Mouse (Mus musculus): ENCODE data around the gene Ralbp1. TPM values are rescaled to one million over a fixed set of nuclear protein-coding genes. Genes with fewer than 3 reads are reported as not detected.
A peak's percentile ranks its signal among the peaks of the same experiment; 100 is the strongest.

Ralbp1 gene
- polyA plus RNA-seq, 1 experiment from 2014 or later = 95.3 TPM

DNA sequence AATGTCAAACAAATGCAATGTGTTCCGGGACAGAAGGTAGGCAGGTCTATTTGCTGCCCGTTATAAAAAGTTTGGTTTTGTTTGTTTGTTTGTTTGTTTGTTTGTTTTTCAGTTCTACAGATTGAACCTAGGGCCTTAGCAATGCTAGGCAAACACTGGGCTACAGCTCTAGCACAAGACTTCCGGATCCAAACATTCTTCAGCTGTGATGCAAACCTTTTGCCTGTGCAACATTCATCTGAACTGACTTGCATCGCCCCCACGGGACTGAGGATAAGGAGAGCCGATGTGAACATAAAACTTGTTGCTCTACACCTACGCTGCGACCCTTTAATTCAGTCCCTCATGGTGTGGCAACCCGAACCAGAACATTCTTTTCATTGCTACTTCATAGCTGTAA lies 973 bp upstream of the Ralbp1 start:
- no peak overlapping the region for H3K9ac ChIP-seq
- WGBS = 56% methylated on average over 9 of the region's 9 CpGs
- ATAC-seq (ENCODE audit: insufficient read depth, low FRiP score, low read depth) = no peak
- H3K27ac ChIP-seq = peak overlapping the region; percentile 98; the same call in 1 of the 2 replicates
- peak overlapping the region; percentile 68 for H3K4me2 ChIP-seq
- H3K9me3 ChIP-seq = no peaks in the 10 kb centered on the region
- H3K4me1 ChIP-seq = no peaks in the 10 kb centered on the region
- H3K27me3 ChIP-seq (replicated peaks) = no peaks in the 10 kb centered on the region
- H3K36me3 ChIP-seq = no peaks in the 10 kb centered on the region
- peak overlapping the region; percentile 88; the same call in 1 of the 2 replicates for H3K4me3 ChIP-seq (replicated peaks)

- peak overlapping the region; percentile 68 for H3K4me2 ChIP-seq
- peak overlapping the region; percentile 88 for H3K4me3 ChIP-seq (replicated peaks)
- H3K27me3 ChIP-seq (replicated peaks) = no peaks in the 10 kb centered on the region
- H3K4me1 ChIP-seq = no peaks in the 10 kb centered on the region
- ATAC-seq (ENCODE audit: insufficient read depth, low FRiP score, low read depth) = no peak
- peak overlapping the region; percentile 49 for H3K9ac ChIP-seq
- WGBS = under 1% methylated on average over 11 of the region's 11 CpGs
- H3K27ac ChIP-seq = peak overlapping the region; percentile 98
- no peaks in the 10 kb centered on the region for H3K9me3 ChIP-seq
- no peaks in the 10 kb centered on the region for H3K36me3 ChIP-seq
These were observed 251 bp downstream of the Ralbp1 start for GRCm38 (mm10) chr17:65885398-65885696.

DNA sequence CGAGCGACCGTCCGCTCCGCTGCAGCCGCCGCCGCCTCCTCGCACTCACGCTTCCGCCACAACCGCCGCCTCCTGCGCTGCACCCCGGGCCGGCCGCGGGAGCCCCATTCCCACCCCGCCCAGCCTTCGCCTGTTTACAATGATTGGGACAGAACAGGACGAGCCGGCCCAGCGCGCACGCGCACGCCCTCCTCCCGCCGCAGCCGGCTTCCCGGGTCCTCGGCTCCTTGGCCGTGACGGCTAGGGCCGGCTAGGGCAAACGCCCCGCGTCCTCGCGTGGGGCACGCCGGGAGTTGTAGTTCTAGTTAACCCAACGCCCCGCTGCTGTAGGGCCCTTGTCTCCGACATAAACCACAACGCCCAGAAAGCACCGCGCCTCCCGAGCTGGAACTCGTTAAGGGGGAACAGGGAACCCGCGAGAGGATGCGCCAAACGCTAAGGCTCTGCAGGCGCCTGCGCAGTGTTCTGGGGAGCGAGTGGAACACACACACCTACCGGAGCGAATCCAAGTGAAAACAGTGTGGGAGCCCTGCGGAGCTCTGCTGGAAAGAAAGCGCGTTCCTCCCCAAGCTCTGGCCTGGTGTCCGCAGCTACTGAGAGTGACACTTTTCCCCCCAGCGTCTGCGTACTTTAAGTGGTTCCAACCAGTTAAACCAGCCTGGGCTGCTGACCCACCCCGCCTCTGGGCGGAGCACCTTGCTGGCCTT lies 754 bp downstream of the Ralbp1 start:
- Histone ChIP-seq H3K36me3 (0 out of 2 replicates have a peak, but pooled peaks cover 1% of the 10 kb centered on the region), H3K4me1 (no peaks in the 10 kb centered on the region), H3K4me3 (replicated peaks) (peak overlapping the region; percentile 88), H3K9ac (peak overlapping the region; percentile 91), H3K27me3 (replicated peaks) (no peaks in the 10 kb centered on the region), H3K27ac (peak overlapping the region; percentile 98), H3K4me2 (peak overlapping the region; percentile 89), H3K9me3 (no peaks in the 10 kb centered on the region)
- WGBS = under 1% methylated on average over 67 of the region's 67 CpGs
- ATAC-seq (ENCODE audit: insufficient read depth, low FRiP score, low read depth) = peak; percentile 99

DNA sequence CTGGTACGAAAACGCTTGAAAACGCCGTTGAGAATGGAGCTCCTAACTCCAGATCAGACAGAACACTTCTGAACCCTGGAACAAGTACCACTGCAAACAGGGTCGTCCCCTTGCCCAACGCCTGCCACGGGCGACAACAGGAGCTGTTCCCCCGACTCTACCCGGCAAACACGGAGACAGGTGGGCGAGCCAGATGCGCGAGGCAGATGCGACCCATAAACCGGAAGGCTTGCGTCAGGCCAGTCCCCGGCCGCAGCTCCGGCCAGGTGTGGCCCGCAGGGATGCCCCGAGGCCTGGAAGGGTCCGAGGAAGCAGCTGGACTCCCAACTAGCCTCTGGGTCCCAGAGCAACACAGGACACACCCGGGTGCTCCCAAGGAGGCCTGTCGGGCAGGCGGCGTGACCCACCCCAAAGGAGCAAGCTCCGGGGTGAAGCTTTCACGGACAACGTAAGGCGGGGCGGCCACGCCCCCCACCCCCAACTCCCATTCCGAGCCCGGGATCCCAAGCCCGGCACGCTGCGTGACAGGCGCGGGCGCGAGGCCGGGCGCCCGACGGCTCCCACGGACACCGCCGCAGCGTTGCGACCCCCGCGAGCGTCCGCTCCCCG lies 1.4 kb downstream of the Ralbp1 start:
- peak; percentile 4; the same call in 1 of the 2 replicates for ATAC-seq (ENCODE audit: insufficient read depth, low FRiP score, low read depth)
- Histone ChIP-seq H3K27ac (peak overlapping the region; percentile 98), H3K4me3 (replicated peaks) (peak overlapping the region; percentile 88), H3K4me1 (no peaks in the 10 kb centered on the region), H3K4me2 (peak overlapping the region; percentile 89), H3K36me3 (0 out of 2 replicates have a peak, but pooled peaks cover 3% of the 10 kb centered on the region), H3K9me3 (no peaks in the 10 kb centered on the region), H3K9ac (peak overlapping the region; percentile 91), H3K27me3 (replicated peaks) (no peaks in the 10 kb centered on the region)
- under 1% methylated on average over 55 of the region's 56 CpGs for WGBS

DNA sequence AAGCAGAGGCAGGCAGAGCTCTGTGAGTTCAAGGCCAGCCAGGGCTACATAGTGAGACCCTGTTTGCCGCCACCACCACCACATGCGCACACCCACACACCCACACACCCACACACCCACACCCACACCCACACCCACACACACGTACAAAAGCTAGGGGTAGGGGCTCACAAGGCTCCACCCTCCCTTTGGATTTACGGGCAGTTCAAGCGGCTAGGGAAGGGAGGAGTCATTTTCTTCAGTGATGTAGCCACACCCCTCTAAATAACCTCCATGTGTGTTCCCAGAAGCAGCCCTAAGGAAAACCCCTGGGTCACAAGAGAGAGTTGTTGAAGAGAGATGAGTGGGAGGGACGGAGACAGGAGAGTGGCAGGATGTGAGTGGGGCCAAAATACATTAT lies 8.6 kb downstream of the Ralbp1 start:
- Histone ChIP-seq H3K9me3 (no peaks in the 10 kb centered on the region), H3K4me1 (peaks cover 7% of the 10 kb centered on the region; the same call in 1 of the 2 replicates), H3K9ac (no peak overlapping the region), H3K4me3 (replicated peaks) (no peak overlapping the region), H3K4me2 (no peak overlapping the region), H3K27ac (no peak overlapping the region), H3K36me3 (0 out of 2 replicates have a peak, but pooled peaks cover 3% of the 10 kb centered on the region), H3K27me3 (replicated peaks) (no peaks in the 10 kb centered on the region)
- WGBS = 65% methylated on average over 6 of the region's 6 CpGs
- no peak for ATAC-seq (ENCODE audit: insufficient read depth, low FRiP score, low read depth)

DNA sequence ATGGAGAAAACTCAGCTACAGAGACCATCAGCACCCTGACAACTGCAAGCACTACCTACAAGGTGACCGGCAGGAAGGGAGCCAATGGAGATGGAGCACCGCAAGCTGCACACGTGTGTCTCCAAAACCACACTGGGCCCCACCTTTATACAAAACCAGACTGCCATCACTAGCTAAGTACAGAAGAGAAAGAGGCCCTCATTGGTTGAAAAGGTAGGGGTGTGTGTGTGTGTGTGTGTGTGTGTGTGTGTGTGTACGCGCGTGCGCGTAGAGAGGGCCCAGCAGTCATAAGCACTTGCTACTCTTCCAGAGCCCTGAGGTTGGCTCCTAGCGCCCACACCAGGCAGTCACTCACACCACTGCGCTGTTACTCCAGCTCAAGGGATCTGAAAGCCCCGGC lies 11.8 kb downstream of the Ralbp1 start:
- Histone ChIP-seq H3K36me3 (no peaks in the 10 kb centered on the region), H3K4me1 (peaks cover 10% of the 10 kb centered on the region; the same call in 1 of the 2 replicates), H3K27ac (no peak overlapping the region), H3K4me2 (no peak overlapping the region), H3K9me3 (no peaks in the 10 kb centered on the region), H3K27me3 (replicated peaks) (no peaks in the 10 kb centered on the region), H3K9ac (no peak overlapping the region), H3K4me3 (replicated peaks) (no peak overlapping the region)
- no peak for ATAC-seq (ENCODE audit: insufficient read depth, low FRiP score, low read depth)
- WGBS = 88% methylated on average over 11 of the region's 11 CpGs

GRCm38 (mm10) chr17:65873156-65873555 lies 12.4 kb downstream of the Ralbp1 start:
- Histone ChIP-seq H3K9me3 (no peaks in the 10 kb centered on the region), H3K27ac (no peak overlapping the region), H3K36me3 (no peaks in the 10 kb centered on the region), H3K27me3 (replicated peaks) (no peaks in the 10 kb centered on the region), H3K4me1 (peaks cover 10% of the 10 kb centered on the region; the same call in 1 of the 2 replicates), H3K4me3 (replicated peaks) (no peak overlapping the region), H3K9ac (no peak overlapping the region), H3K4me2 (no peak overlapping the region)
- WGBS = 87% methylated on average over 4 of the region's 4 CpGs
- ATAC-seq (ENCODE audit: insufficient read depth, low FRiP score, low read depth) = no peak

- Histone ChIP-seq H3K9me3 (no peaks in the 10 kb centered on the region), H3K27ac (no peak overlapping the region), H3K9ac (no peak overlapping the region), H3K4me2 (no peak overlapping the region), H3K36me3 (no peaks in the 10 kb centered on the region), H3K4me3 (replicated peaks) (no peak overlapping the region), H3K4me1 (peaks cover 10% of the 10 kb centered on the region; the same call in 1 of the 2 replicates), H3K27me3 (replicated peaks) (no peaks in the 10 kb centered on the region)
- WGBS = 49% methylated on average over 6 of the region's 6 CpGs
- ATAC-seq (ENCODE audit: insufficient read depth, low FRiP score, low read depth) = no peak
These were observed 12.9 kb downstream of the Ralbp1 start for GRCm38 (mm10) chr17:65872652-65873051.

DNA sequence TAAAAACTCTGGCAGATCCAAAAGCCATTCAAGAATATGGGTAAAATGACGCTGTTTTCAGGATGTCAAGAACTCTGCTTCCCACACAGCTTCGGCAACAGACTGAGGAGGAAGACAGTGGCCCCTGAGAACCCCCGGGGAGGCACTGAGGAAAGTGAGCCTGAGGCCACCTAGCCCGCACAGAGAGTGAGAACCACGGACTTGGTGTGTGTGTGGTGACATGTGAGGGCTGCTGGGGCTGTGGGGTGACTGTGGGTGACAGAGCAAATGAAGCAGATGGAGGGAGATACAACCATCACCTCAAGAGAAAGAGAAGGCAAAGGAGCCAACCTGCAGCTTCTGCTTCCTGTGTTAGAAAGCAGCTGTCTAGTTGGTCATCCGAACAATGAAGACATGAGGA lies 13.5 kb downstream of the Ralbp1 start:
- no peak overlapping the region for H3K4me3 ChIP-seq (replicated peaks)
- H3K27ac ChIP-seq = no peak overlapping the region
- H3K9ac ChIP-seq = no peak overlapping the region
- 54% methylated on average over 6 of the region's 6 CpGs for WGBS
- peaks cover 10% of the 10 kb centered on the region; the same call in 1 of the 2 replicates for H3K4me1 ChIP-seq
- no peak overlapping the region for H3K4me2 ChIP-seq
- ATAC-seq (ENCODE audit: insufficient read depth, low FRiP score, low read depth) = no peak
- H3K9me3 ChIP-seq = no peaks in the 10 kb centered on the region
- no peaks in the 10 kb centered on the region; the same call in 1 of the 2 replicates for H3K36me3 ChIP-seq
- no peaks in the 10 kb centered on the region for H3K27me3 ChIP-seq (replicated peaks)

- no peak overlapping the region for H3K9ac ChIP-seq
These were observed 14.0 kb downstream of the Ralbp1 start for GRCm38 (mm10) chr17:65871641-65872041.

GRCm38 (mm10) chr17:65870146-65870545 lies 15.5 kb downstream of the Ralbp1 start:
- H3K27ac ChIP-seq = no peak overlapping the region
- no peaks in the 10 kb centered on the region for H3K27me3 ChIP-seq (replicated peaks)
- peaks cover 10% of the 10 kb centered on the region; the same call in 1 of the 2 replicates for H3K4me1 ChIP-seq
- no peak overlapping the region for H3K9ac ChIP-seq
- ATAC-seq (ENCODE audit: insufficient read depth, low FRiP score, low read depth) = no peak
- no peak overlapping the region for H3K4me2 ChIP-seq
- no peaks in the 10 kb centered on the region for H3K9me3 ChIP-seq
- peaks cover 3% of the 10 kb centered on the region; the same call in 1 of the 2 replicates for H3K36me3 ChIP-seq
- WGBS = 41% methylated on average over 4 of the region's 4 CpGs
- no peak overlapping the region for H3K4me3 ChIP-seq (replicated peaks)

More at GRCm38 (mm10) chr17:65871641-65872041, 14.0 kb downstream of the Ralbp1 start:
- H3K4me3 ChIP-seq (replicated peaks) = no peak overlapping the region
- H3K27me3 ChIP-seq (replicated peaks) = no peaks in the 10 kb centered on the region
- H3K36me3 ChIP-seq = peaks cover 1% of the 10 kb centered on the region; the same call in 1 of the 2 replicates
- no peak for ATAC-seq (ENCODE audit: insufficient read depth, low FRiP score, low read depth)
- no peak overlapping the region; the same call in 1 of the 2 replicates for H3K27ac ChIP-seq
- no peaks in the 10 kb centered on the region for H3K9me3 ChIP-seq
- no peak overlapping the region for H3K4me2 ChIP-seq
- H3K4me1 ChIP-seq = peaks cover 10% of the 10 kb centered on the region; the same call in 1 of the 2 replicates
- WGBS = 30% methylated on average over 5 of the region's 5 CpGs

DNA sequence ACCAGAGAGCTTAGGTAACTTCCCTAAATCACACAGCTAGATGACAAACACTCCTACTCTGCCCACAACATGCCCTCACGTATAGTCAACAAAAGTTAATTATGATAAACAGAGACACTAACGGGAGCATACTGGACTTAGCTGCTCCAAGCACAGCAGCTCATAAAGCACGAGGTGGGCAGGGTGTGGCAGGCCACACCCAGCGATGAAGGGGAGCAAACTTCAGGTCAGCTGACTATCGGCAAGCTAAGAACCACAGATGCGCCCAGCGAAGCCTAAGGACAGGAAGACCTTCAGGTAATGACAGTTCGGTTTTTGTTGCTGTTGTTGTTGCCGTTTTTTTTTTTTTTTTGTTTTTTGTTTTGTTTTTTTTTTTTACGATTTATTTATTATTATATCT lies 15.9 kb downstream of the Ralbp1 start:
- no peaks in the 10 kb centered on the region for H3K9me3 ChIP-seq
- no peak for ATAC-seq (ENCODE audit: insufficient read depth, low FRiP score, low read depth)
- H3K4me2 ChIP-seq = no peak overlapping the region
- H3K36me3 ChIP-seq = peaks cover 3% of the 10 kb centered on the region; the same call in 1 of the 2 replicates
- no peak overlapping the region for H3K4me3 ChIP-seq (replicated peaks)
- WGBS = 85% methylated on average over 10 of the region's 10 CpGs
- H3K27me3 ChIP-seq (replicated peaks) = no peaks in the 10 kb centered on the region
- peaks cover 13% of the 10 kb centered on the region; the same call in 1 of the 2 replicates for H3K4me1 ChIP-seq
- H3K27ac ChIP-seq = no peak overlapping the region
- no peak overlapping the region for H3K9ac ChIP-seq

All from stomach, embryonic 15.5 days (tissue).